Mouse (Mus musculus): ENCODE measurements around the gene Kif11. TPM values are rescaled to one million over a fixed set of nuclear protein-coding genes. Genes with fewer than 3 reads are reported as not detected.

Gene Kif11
- total and polyA plus RNA-seq, 2 experiments from 2014 or later: 10.8 to 31.4 TPM

- Histone ChIP-seq H3K9ac (replicated peaks; ENCODE audit: low read depth, low read length) (peak overlapping the region; percentile 60), H3K27ac (ENCODE audit: low read depth) (peak overlapping the region; percentile 98; the same call in 1 of the 2 replicates), H3K4me1 (ENCODE audit: control insufficient read depth, insufficient read depth) (peaks cover 6% of the 10 kb centered on the region; the same call in 1 of the 2 replicates), H3K9me3 (replicated peaks; ENCODE audit: control insufficient read depth, low read length) (no peaks in the 10 kb centered on the region), H3K27me3 (ENCODE audit: control insufficient read depth, insufficient read depth, low read length) (no peaks in the 10 kb centered on the region), H3K4me2 (ENCODE audit: low read depth, low read length) (peak overlapping the region; percentile 65), H3K4me3 (ENCODE audit: low read depth, low read length) (peak overlapping the region; percentile 73), H3K36me3 (replicated peaks; ENCODE audit: control insufficient read depth, insufficient read depth, low read length) (no peaks in the 10 kb centered on the region)
- under 1% methylated on average over 11 of the region's 11 CpGs for whole genome bisulfite sequencing
- no peak for TF ChIP-seq CTCF (IDR thresholded peaks at IDR 0.05; ENCODE audit: low read depth)
- TF ChIP-seq EP300 (IDR thresholded peaks at IDR 0.05; ENCODE audit: low read depth): no peak
- DNase-seq (ENCODE audit: low spot score) (no peak), ATAC-seq (ENCODE audit: insufficient read depth, low read depth) (no peak)
Measured at GRCm38 (mm10) chr19:37376841-37377240, 638 bp downstream of the Kif11 start.

- H3K4me3 ChIP-seq (ENCODE audit: low read depth, low read length): peak overlapping the region; percentile 73
- H3K9ac ChIP-seq (replicated peaks; ENCODE audit: low read depth, low read length): peak overlapping the region; percentile 60; the same call in 1 of the 2 replicates
- no peaks in the 10 kb centered on the region for H3K27me3 ChIP-seq (ENCODE audit: control insufficient read depth, insufficient read depth, low read length)
- H3K27ac ChIP-seq (ENCODE audit: low read depth): no peak overlapping the region
- H3K4me1 ChIP-seq (ENCODE audit: control insufficient read depth, insufficient read depth): peaks cover 6% of the 10 kb centered on the region; the same call in 1 of the 2 replicates
- DNase-seq (ENCODE audit: low spot score) (no peak), ATAC-seq (ENCODE audit: insufficient read depth, low read depth) (no peak)
- TF ChIP-seq CTCF (IDR thresholded peaks at IDR 0.05; ENCODE audit: low read depth) (no peak), EP300 (IDR thresholded peaks at IDR 0.05; ENCODE audit: low read depth) (no peak)
- H3K9me3 ChIP-seq (replicated peaks; ENCODE audit: control insufficient read depth, low read length): no peaks in the 10 kb centered on the region
- WGBS: 10% methylated on average over 8 of the region's 8 CpGs
- peak overlapping the region; percentile 65 for H3K4me2 ChIP-seq (ENCODE audit: low read depth, low read length)
- H3K36me3 ChIP-seq (replicated peaks; ENCODE audit: control insufficient read depth, insufficient read depth, low read length): no peaks in the 10 kb centered on the region
Measured at GRCm38 (mm10) chr19:37377404-37377990, 1.3 kb downstream of the Kif11 start.

- Histone ChIP-seq H3K27me3 (ENCODE audit: control insufficient read depth, insufficient read depth, low read length) (no peaks in the 10 kb centered on the region), H3K36me3 (replicated peaks; ENCODE audit: control insufficient read depth, insufficient read depth, low read length) (no peaks in the 10 kb centered on the region), H3K4me1 (ENCODE audit: control insufficient read depth, insufficient read depth) (peaks cover 6% of the 10 kb centered on the region; the same call in 1 of the 2 replicates), H3K4me3 (ENCODE audit: low read depth, low read length) (no peak overlapping the region), H3K9ac (replicated peaks; ENCODE audit: low read depth, low read length) (no peak overlapping the region), H3K9me3 (replicated peaks; ENCODE audit: control insufficient read depth, low read length) (no peaks in the 10 kb centered on the region), H3K27ac (ENCODE audit: low read depth) (no peak overlapping the region), H3K4me2 (ENCODE audit: low read depth, low read length) (peak overlapping the region; percentile 0; the same call in 1 of the 2 replicates)
- 75% methylated on average over 6 of the region's 6 CpGs for WGBS
- no peak for DNase-seq (ENCODE audit: low spot score)
- ATAC-seq (ENCODE audit: insufficient read depth, low read depth): no peak
- TF ChIP-seq CTCF (IDR thresholded peaks at IDR 0.05; ENCODE audit: low read depth) (no peak), EP300 (IDR thresholded peaks at IDR 0.05; ENCODE audit: low read depth) (no peak)
Measured at GRCm38 (mm10) chr19:37378816-37379215, 2.6 kb downstream of the Kif11 start.

- 54% methylated on average over 3 of the region's 3 CpGs for WGBS
- DNase-seq (ENCODE audit: low spot score) (no peak), ATAC-seq (ENCODE audit: insufficient read depth, low read depth) (no peak)
- TF ChIP-seq CTCF (IDR thresholded peaks at IDR 0.05; ENCODE audit: low read depth): no peak
- TF ChIP-seq EP300 (IDR thresholded peaks at IDR 0.05; ENCODE audit: low read depth): no peak
- Histone ChIP-seq H3K27ac (ENCODE audit: low read depth) (no peak overlapping the region), H3K36me3 (replicated peaks; ENCODE audit: control insufficient read depth, insufficient read depth, low read length) (peaks cover 36% of the 10 kb centered on the region), H3K27me3 (ENCODE audit: control insufficient read depth, insufficient read depth, low read length) (no peaks in the 10 kb centered on the region), H3K9ac (replicated peaks; ENCODE audit: low read depth, low read length) (no peak overlapping the region), H3K4me1 (ENCODE audit: control insufficient read depth, insufficient read depth) (no peaks in the 10 kb centered on the region; the same call in 1 of the 2 replicates), H3K9me3 (replicated peaks; ENCODE audit: control insufficient read depth, low read length) (no peaks in the 10 kb centered on the region), H3K4me2 (ENCODE audit: low read depth, low read length) (no peak overlapping the region), H3K4me3 (ENCODE audit: low read depth, low read length) (no peak overlapping the region)
Measured at GRCm38 (mm10) chr19:37386126-37386525, 9.9 kb downstream of the Kif11 start.

GRCm38 (mm10) chr19:37391869-37392268 lies 15.7 kb downstream of the Kif11 start:
- H3K27me3 ChIP-seq (ENCODE audit: control insufficient read depth, insufficient read depth, low read length): no peaks in the 10 kb centered on the region
- no peak overlapping the region for H3K4me2 ChIP-seq (ENCODE audit: low read depth, low read length)
- no peak overlapping the region for H3K9ac ChIP-seq (replicated peaks; ENCODE audit: low read depth, low read length)
- peaks cover 70% of the 10 kb centered on the region for H3K36me3 ChIP-seq (replicated peaks; ENCODE audit: control insufficient read depth, insufficient read depth, low read length)
- H3K27ac ChIP-seq (ENCODE audit: low read depth): no peak overlapping the region
- TF ChIP-seq EP300 (IDR thresholded peaks at IDR 0.05; ENCODE audit: low read depth): no peak
- TF ChIP-seq CTCF (IDR thresholded peaks at IDR 0.05; ENCODE audit: low read depth): no peak
- DNase-seq (ENCODE audit: low spot score) (no peak), ATAC-seq (ENCODE audit: insufficient read depth, low read depth) (no peak)
- 95% methylated on average over 3 of the region's 3 CpGs for WGBS
- H3K4me1 ChIP-seq (ENCODE audit: control insufficient read depth, insufficient read depth): no peaks in the 10 kb centered on the region
- no peak overlapping the region for H3K4me3 ChIP-seq (ENCODE audit: low read depth, low read length)
- no peaks in the 10 kb centered on the region for H3K9me3 ChIP-seq (replicated peaks; ENCODE audit: control insufficient read depth, low read length)

- TF ChIP-seq EP300 (IDR thresholded peaks at IDR 0.05; ENCODE audit: low read depth): no peak
- no peak for TF ChIP-seq CTCF (IDR thresholded peaks at IDR 0.05; ENCODE audit: low read depth)
- WGBS: 94% methylated on average over 3 of the region's 3 CpGs
Measured at GRCm38 (mm10) chr19:37396279-37396678, 20.1 kb downstream of the Kif11 start.

More at GRCm38 (mm10) chr19:37396279-37396678, 20.1 kb downstream of the Kif11 start:
- DNase-seq (ENCODE audit: low spot score) (no peak), ATAC-seq (ENCODE audit: insufficient read depth, low read depth) (no peak)
- Histone ChIP-seq H3K4me1 (ENCODE audit: control insufficient read depth, insufficient read depth) (no peaks in the 10 kb centered on the region), H3K27me3 (ENCODE audit: control insufficient read depth, insufficient read depth, low read length) (no peaks in the 10 kb centered on the region), H3K36me3 (replicated peaks; ENCODE audit: control insufficient read depth, insufficient read depth, low read length) (peaks cover 81% of the 10 kb centered on the region), H3K9ac (replicated peaks; ENCODE audit: low read depth, low read length) (no peak overlapping the region), H3K4me3 (ENCODE audit: low read depth, low read length) (no peak overlapping the region), H3K4me2 (ENCODE audit: low read depth, low read length) (no peak overlapping the region), H3K27ac (ENCODE audit: low read depth) (no peak overlapping the region), H3K9me3 (replicated peaks; ENCODE audit: control insufficient read depth, low read length) (no peaks in the 10 kb centered on the region)
